Mouse (Mus musculus) neural tube, embryonic 11.5 days (tissue): ENCODE data around the gene Cfap74. TPM values are rescaled to one million over a fixed set of nuclear protein-coding genes. Genes with fewer than 3 reads are reported as not detected.

Experiments used
- ATAC-seq: fragments of 200-750 bp; cut with Nextera tagmentation; 2 replicates; pipeline ENCODE4 v1.8.0; 2017; ENCODE audit warnings: moderate number of reproducible peaks, mild to moderate bottlenecking, moderate TSS enrichment, moderate library complexity; ENCODE audit not compliant: insufficient read depth, low FRiP score, low TSS enrichment
- DNase-seq: peaks from one replicate; pipeline ENCODE4 v3.0.0-alpha.2; 2015; ENCODE audit warnings: low spot score
- H3K27ac ChIP-seq: fragments of 300-500 bp; sonication (generic); 2 replicates; pipeline ENCODE4 v1.5.1; 2014; ENCODE audit warnings: low read depth, mild to moderate bottlenecking, low read length
- H3K27me3 ChIP-seq: fragments of 300-500 bp; sonication (generic); 2 replicates; pipeline ENCODE4 v1.6.1; 2014; ENCODE audit warnings: mild to moderate bottlenecking, low read length, mixed read lengths; ENCODE audit not compliant: control insufficient read depth, insufficient read depth
- H3K36me3 ChIP-seq: fragments of 300-500 bp; sonication (generic); 2 replicates; pipeline ENCODE4 v1.6.1; 2014; ENCODE audit warnings: mild to moderate bottlenecking, low read length, moderate library complexity, mixed read lengths; ENCODE audit not compliant: control insufficient read depth, insufficient read depth
- H3K4me1 ChIP-seq: fragments of 300-500 bp; sonication (generic); 2 replicates; pipeline ENCODE4 v1.6.1; 2014; ENCODE audit warnings: low read length, mixed read lengths; ENCODE audit not compliant: control insufficient read depth, insufficient read depth
- H3K4me2 ChIP-seq: fragments of 300-500 bp; sonication (generic); 2 replicates; pipeline ENCODE4 v1.6.1; 2014; ENCODE audit warnings: low read depth, mild to moderate bottlenecking, moderate library complexity
- H3K4me3 ChIP-seq: fragments of 300-500 bp; sonication (generic); 2 replicates; pipeline ENCODE4 v1.5.1; 2014; ENCODE audit warnings: low read depth, low read length
- H3K9ac ChIP-seq: fragments of 300-500 bp; sonication (generic); 2 replicates; pipeline ENCODE4 v1.6.1; 2014; ENCODE audit warnings: mild to moderate bottlenecking, low read length
- H3K9me3 ChIP-seq: fragments of 300-500 bp; sonication (generic); 2 replicates; pipeline ENCODE4 v1.6.1; 2016; ENCODE audit warnings: low read length; ENCODE audit not compliant: control insufficient read depth
- WGBS: fragments of 180-500 bp; shearing (Covaris S2); extraction: QIAGEN DNeasy Blood & Tissue Kit; methylation state at CpG from one replicate; pipeline ENCODE4 v1.1.7; 2014; 5-methylcytosine and 5-hydroxymethylcytosine counted together
- polyA plus RNA-seq: library from polyadenylated mRNA; unstranded; fragments of >200 nt; fragmentation: Nextera tagmentation; extraction: Ambion mirVana; gene quantifications from 2 replicates; pipeline ENCODE4 v1.2.1, GENCODE M21; 2014

The Cfap74 gene
- polyA plus RNA-seq, 1 experiment from 2014 or later, result 5.6 TPM

GRCm38 (mm10) chr4:155370737-155371715 lies 38.0 kb upstream of the Cfap74 start:
- no peak for DNase-seq
- Histone ChIP-seq H3K27me3 (no peaks in the 10 kb centered on the region), H3K9ac (no peak overlapping the region), H3K4me2 (no peak overlapping the region), H3K27ac (no peak overlapping the region), H3K4me1 (no peaks in the 10 kb centered on the region), H3K36me3 (no peaks in the 10 kb centered on the region), H3K9me3 (no peaks in the 10 kb centered on the region), H3K4me3 (no peak overlapping the region)
- ATAC-seq, result no peak
- 85% methylated on average over 15 of the region's 15 CpGs for WGBS

GRCm38 (mm10) chr4:155371797-155372735 lies 36.9 kb upstream of the Cfap74 start:
- H3K9ac ChIP-seq, result no peak overlapping the region
- H3K27me3 ChIP-seq, result no peaks in the 10 kb centered on the region
- no peak overlapping the region for H3K4me3 ChIP-seq
- ATAC-seq (no peak), DNase-seq (no peak)
- 75% methylated on average over 5 of the region's 5 CpGs for WGBS
- H3K9me3 ChIP-seq, result no peaks in the 10 kb centered on the region
- no peaks in the 10 kb centered on the region for H3K4me1 ChIP-seq
- no peak overlapping the region for H3K4me2 ChIP-seq
- H3K36me3 ChIP-seq, result no peaks in the 10 kb centered on the region
- H3K27ac ChIP-seq, result no peak overlapping the region

GRCm38 (mm10) chr4:155381974-155382373 lies 27.0 kb upstream of the Cfap74 start:
- ATAC-seq (no peak), DNase-seq (no peak)
- no peak overlapping the region for H3K4me2 ChIP-seq
- peaks cover 3% of the 10 kb centered on the region; the same call in 1 of the 2 replicates for H3K4me1 ChIP-seq
- H3K27ac ChIP-seq, result no peak overlapping the region
- no peaks in the 10 kb centered on the region for H3K27me3 ChIP-seq
- no peaks in the 10 kb centered on the region for H3K36me3 ChIP-seq
- 25% methylated on average over 7 of the region's 7 CpGs for WGBS
- H3K9me3 ChIP-seq, result no peaks in the 10 kb centered on the region
- H3K9ac ChIP-seq, result no peak overlapping the region
- no peak overlapping the region for H3K4me3 ChIP-seq

GRCm38 (mm10) chr4:155382752-155383151 lies 26.2 kb upstream of the Cfap74 start:
- Histone ChIP-seq H3K4me3 (no peak overlapping the region), H3K36me3 (no peaks in the 10 kb centered on the region), H3K27ac (no peak overlapping the region), H3K9ac (no peak overlapping the region), H3K9me3 (no peaks in the 10 kb centered on the region), H3K4me2 (no peak overlapping the region), H3K4me1 (peaks cover 3% of the 10 kb centered on the region; the same call in 1 of the 2 replicates), H3K27me3 (no peaks in the 10 kb centered on the region)
- no peak for DNase-seq
- 17% methylated on average over 9 of the region's 9 CpGs for WGBS
- ATAC-seq, result no peak

- ATAC-seq (no peak), DNase-seq (no peak)
- Histone ChIP-seq H3K4me2 (no peak overlapping the region), H3K9ac (no peak overlapping the region), H3K4me1 (peaks cover 3% of the 10 kb centered on the region; the same call in 1 of the 2 replicates), H3K27me3 (no peaks in the 10 kb centered on the region), H3K9me3 (no peaks in the 10 kb centered on the region), H3K4me3 (no peak overlapping the region), H3K27ac (no peak overlapping the region), H3K36me3 (no peaks in the 10 kb centered on the region)
- WGBS, result 88% methylated on average over 4 of the region's 4 CpGs
Observed at GRCm38 (mm10) chr4:155383326-155383725, 25.7 kb upstream of the Cfap74 start.

- DNase-seq (no peak), ATAC-seq (no peak)
- Histone ChIP-seq H3K27ac (no peak overlapping the region), H3K4me1 (peaks cover 3% of the 10 kb centered on the region; the same call in 1 of the 2 replicates), H3K9me3 (no peaks in the 10 kb centered on the region), H3K27me3 (no peaks in the 10 kb centered on the region), H3K4me3 (no peak overlapping the region), H3K9ac (no peak overlapping the region), H3K36me3 (no peaks in the 10 kb centered on the region), H3K4me2 (no peak overlapping the region)
- WGBS, result 83% methylated on average over 8 of the region's 8 CpGs
Observed at GRCm38 (mm10) chr4:155387166-155387565, 21.8 kb upstream of the Cfap74 start.

- Histone ChIP-seq H3K4me2 (no peak overlapping the region), H3K27me3 (peaks cover 36% of the 10 kb centered on the region)
Observed at GRCm38 (mm10) chr4:155395471-155395870, 13.5 kb upstream of the Cfap74 start.

GRCm38 (mm10) chr4:155396751-155397150 lies 12.2 kb upstream of the Cfap74 start:
- Histone ChIP-seq H3K9me3 (no peaks in the 10 kb centered on the region), H3K4me3 (no peak overlapping the region), H3K27me3 (peaks cover 36% of the 10 kb centered on the region), H3K9ac (no peak overlapping the region), H3K27ac (no peak overlapping the region), H3K4me2 (no peak overlapping the region), H3K4me1 (no peaks in the 10 kb centered on the region), H3K36me3 (no peaks in the 10 kb centered on the region)
- ATAC-seq (no peak), DNase-seq (no peak)
- 87% methylated on average over 4 of the region's 4 CpGs for WGBS

More at GRCm38 (mm10) chr4:155395471-155395870, 13.5 kb upstream of the Cfap74 start:
- ATAC-seq, result no peak
- Histone ChIP-seq H3K9ac (no peak overlapping the region), H3K4me3 (no peak overlapping the region), H3K27ac (no peak overlapping the region), H3K9me3 (no peaks in the 10 kb centered on the region), H3K4me1 (no peaks in the 10 kb centered on the region), H3K36me3 (no peaks in the 10 kb centered on the region)
- 83% methylated on average over 5 of the region's 5 CpGs for WGBS
- DNase-seq, result no peak
